Mouse (Mus musculus): Measurements from ENCODE around the gene Adgre5.

The Adgre5 gene

GRCm38 (mm10) chr8:83722631-83723030 lies 18.5 kb downstream of the Adgre5 start:
- DNase-seq (ENCODE audit: low spot score in 2 of 2) = no peak

- no peak for DNase-seq (ENCODE audit: low spot score in 2 of 2)
Observed at GRCm38 (mm10) chr8:83721405-83722025, 19.6 kb downstream of the Adgre5 start.

- no peak for DNase-seq (ENCODE audit: low spot score in 2 of 2)
Observed at GRCm38 (mm10) chr8:83719693-83720092, 21.4 kb downstream of the Adgre5 start.

DNA sequence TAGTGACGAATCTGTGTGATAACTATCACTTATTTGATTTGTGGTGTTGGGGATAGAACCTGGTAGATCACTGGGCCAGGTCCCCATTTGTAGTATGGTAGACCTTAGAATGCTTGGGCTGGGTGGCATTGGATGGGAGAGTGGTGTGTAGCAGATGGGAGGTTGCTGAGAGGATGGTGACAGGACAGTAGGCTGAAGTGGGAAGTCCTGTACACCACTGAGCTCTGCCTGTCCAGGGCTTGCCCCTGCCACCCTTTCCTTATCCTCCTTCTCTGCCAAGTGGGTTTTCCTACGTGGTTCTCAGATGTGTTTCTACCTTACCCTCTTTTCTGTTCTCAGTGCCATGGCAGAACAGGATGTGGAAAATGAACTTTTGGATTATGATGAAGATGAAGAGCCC lies 22.1 kb downstream of the Adgre5 start:
- DNase-seq (ENCODE audit: low spot score in 2 of 2) = no peak

- DNase-seq (ENCODE audit: low spot score in 2 of 2) = no peak
Observed at GRCm38 (mm10) chr8:83716563-83716962, 24.6 kb downstream of the Adgre5 start.

- no peak for DNase-seq (ENCODE audit: low spot score in 2 of 2)
Observed at GRCm38 (mm10) chr8:83715771-83716170, 25.4 kb downstream of the Adgre5 start.

DNA sequence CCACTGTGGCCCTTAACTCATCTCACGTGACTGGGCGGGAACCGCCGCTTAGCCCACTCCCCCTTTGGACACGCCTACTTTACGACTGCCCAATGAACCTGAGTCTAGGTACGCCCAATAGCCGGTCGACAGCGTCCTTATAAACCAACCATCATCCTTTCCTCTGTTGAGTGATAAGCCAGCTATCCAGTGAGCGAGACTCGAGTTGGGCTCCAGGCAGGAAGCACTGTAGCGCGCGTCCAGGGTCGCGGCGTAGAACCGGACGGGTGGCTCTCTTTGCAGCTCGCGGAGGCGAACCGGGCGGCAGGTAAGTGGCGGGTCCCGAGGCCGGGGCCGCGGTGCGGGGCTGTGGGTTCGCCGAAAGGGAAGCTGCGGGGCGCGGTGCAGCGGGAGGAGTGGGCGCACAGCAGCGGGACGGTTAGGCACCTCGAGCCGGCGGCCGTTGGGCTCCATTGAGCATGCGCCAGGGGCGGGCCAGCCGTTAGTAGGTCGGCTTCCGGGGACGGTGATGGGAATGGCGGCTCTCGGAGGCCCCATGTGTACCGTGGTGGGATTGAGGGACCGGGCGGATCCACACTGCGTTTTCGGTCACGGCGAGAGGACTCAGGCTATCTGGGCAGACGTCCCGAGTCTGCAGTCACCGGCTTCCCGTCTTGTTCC lies 26.0 kb downstream of the Adgre5 start, which contains the start of gene Ddx39:
Gene Ddx39, plus strand, starts transcription at position 147 of the 660 bp plus-strand sequence.
- DNase-seq (ENCODE audit: low spot score in 2 of 2) = peak; percentile 84 to 89

- no peak for DNase-seq (ENCODE audit: low spot score in 2 of 2)
Observed at GRCm38 (mm10) chr8:83714676-83715030, 26.5 kb downstream of the Adgre5 start.

- no peak for DNase-seq (ENCODE audit: low spot score in 2 of 2)
Observed at GRCm38 (mm10) chr8:83707554-83707953, 33.6 kb downstream of the Adgre5 start.

GRCm38 (mm10) chr8:83706411-83706810 lies 34.7 kb downstream of the Adgre5 start:
- DNase-seq (ENCODE audit: low spot score in 2 of 2) = no peak

GRCm38 (mm10) chr8:83703426-83703825 lies 37.7 kb downstream of the Adgre5 start:
- DNase-seq (ENCODE audit: low spot score in 2 of 2) = no peak

DNA sequence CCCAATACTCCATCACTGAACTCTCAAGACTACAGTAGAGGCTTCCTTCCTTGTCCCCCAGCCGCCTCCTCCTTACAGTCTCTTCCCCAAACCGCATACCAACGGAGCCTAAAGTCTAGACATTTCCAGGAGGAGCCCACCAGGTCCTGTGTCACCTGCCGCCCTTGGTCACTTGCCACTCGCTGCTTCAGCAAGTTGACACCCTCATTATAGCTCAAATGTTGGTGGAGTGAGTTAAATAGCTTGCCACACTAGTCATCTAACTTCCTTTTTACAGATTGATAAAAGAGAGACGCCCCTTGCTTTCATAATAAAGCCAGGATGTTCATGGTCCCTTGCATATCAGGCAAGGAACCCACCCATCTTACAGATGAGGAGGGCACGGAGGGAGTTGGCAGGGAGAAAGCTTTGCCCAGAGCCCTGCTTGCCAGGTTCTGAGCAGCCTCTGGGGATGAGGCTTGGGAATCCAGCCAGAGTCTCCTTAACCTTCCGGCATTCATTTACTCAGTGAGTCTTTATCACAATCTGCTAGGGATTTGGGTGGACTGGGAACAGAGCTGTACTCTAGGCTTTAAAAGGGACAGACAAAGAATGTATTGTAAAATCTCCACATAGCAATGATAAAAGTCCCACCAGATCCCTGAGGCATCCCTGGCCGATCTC lies 40.6 kb downstream of the Adgre5 start:
- no peak for DNase-seq (ENCODE audit: low spot score in 2 of 2)

DNA sequence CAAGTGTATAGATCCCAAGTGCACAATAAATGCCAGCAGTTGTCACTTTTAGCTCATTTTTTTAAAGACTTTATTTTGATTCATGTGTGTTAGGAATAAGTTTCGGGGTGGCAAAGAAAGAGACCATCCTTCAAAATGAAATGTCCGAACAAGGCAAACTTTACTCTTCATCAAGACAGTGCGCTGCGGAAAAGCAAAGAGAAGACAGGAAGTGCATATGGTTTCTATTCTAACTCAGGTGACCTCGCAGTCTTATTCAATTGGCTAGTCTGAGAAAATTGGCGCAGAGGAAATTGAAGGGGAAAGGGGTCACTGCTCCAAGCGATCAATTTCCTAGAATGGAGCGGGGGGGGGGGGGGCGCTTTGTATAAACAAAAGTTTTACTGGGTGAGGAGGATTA lies 41.6 kb downstream of the Adgre5 start:
- DNase-seq (ENCODE audit: low spot score in 2 of 2) = no peak

DNA sequence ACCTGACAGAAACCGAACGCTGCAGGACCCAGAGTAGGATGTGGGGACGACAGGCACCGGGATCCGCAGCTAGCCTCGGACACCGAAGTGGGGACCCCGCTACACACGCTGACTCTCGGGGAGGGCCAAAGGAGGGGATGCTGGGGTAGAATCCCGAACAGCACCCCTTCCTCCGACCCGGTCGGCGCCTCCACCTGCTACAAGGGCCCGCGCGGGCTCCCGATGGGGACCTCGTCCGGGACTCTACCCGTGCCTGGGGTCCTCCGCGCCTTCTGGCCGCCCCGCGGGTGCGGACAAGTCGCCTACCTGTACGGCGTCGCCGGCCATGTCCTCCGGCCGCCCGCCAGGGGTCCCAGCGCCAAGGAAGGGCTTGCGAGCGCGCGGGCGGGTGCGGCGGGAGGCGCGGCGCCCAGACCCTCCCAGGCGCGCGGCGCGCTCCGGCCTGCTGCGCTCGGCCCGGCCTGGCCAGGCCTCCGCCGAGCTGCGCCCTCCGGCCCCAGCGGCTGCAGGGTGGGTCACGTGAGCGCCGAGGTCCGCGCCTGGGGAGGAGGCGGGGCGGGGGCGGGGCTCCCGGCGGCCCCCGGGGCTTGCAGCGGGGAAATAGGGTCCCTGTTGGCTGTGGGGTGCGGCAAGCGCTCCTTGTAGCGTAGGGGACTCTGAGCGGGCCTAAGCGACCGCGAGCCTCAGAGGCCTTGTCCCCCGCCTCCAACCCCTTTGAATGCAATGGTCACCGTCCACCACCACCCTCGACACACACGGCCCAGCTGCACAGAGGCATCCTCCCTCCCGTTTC lies 42.3 kb downstream of the Adgre5 start, which contains the start of gene Pkn1:
Gene Pkn1, minus strand, starts transcription at position 519 of the 793 bp plus-strand sequence.
- DNase-seq (ENCODE audit: low spot score in 2 of 2) = peak; percentile 61 to 70

- DNase-seq (ENCODE audit: low spot score in 2 of 2) = peak; percentile 41 to 58
Observed at GRCm38 (mm10) chr8:83698291-83698660, 42.9 kb downstream of the Adgre5 start.

DNA sequence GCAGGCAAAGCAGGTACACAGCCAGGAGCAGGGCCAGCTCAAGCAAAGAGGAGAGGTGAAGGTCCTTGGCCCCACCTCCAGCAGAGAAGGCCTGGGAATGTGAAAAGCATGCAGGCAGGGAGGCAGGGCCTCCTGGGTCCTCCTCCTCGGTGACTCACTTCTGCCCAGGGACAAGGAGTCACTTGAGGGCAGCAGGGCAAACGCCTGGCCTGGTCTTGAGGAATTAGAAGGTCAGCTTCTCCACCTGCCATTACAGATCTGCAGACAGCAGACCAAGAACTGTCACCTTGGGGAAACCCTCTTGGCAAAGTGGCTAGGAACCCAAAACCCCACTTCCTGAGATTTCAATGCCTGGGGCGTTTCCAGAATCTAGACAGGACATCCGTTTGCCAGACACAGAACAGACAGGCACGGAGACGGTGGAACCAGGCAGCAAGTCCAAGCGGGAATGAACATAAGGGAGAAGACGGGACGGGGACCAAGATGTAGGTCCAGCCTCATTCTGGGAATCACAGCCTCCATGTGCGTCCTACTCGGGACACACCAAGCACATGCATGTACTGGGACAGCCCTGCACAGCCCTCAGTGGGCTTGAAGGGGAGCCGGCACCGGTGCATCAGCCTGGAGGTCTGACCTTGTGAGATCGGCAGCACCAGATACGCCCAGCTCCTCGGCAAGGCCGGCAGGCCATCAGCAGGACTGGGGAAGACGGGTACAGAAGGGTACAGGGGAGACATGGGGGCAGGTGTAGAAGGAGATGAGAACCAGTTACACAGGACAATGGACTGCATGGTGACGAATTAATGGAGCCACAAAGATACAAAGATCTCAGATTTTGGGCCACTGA lies 43.5 kb downstream of the Adgre5 start:
- no peak for DNase-seq (ENCODE audit: low spot score in 2 of 2)

GRCm38 (mm10) chr8:83695351-83696106 lies 45.6 kb downstream of the Adgre5 start:
- peak in 1 of 2 experiments; percentile 32 for DNase-seq (ENCODE audit: low spot score in 2 of 2)

- DNase-seq (ENCODE audit: low spot score in 2 of 2) = no peak
Observed at GRCm38 (mm10) chr8:83694369-83695160, 46.6 kb downstream of the Adgre5 start.

DNA sequence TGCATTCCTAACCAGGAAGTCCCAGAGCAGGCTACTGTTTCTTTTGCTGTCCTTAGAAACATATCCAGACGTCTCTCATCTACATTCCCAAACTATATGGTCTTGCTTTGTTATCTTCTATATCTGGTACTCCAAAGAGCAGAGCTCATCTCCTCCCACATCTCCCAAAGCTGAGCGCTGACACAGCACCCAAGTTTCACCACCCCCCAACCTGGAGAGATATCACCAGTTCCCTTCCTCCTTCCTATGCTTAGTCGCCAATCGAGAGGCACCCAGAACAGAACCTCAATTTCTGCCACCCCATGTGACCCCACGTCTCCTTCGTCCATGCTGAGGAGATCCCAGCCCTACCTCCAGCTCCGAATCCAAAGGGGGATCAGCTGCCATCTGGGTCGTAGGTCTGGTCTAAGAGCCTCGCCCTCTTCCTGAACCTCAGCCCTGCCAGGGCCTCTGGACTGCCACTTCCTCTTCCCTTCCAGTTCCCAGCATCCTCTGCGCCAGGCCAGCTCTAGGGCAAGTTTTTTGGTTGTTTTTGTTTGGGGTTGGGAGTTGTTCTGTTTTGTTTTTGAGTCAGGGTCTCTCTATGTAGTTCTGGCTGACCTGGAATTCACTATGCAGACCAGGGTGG lies 47.4 kb downstream of the Adgre5 start:
- DNase-seq (ENCODE audit: low spot score in 2 of 2) = no peak
